ENCODE assay signal across 28 mouse cellular contexts in the genomic region with DNA sequence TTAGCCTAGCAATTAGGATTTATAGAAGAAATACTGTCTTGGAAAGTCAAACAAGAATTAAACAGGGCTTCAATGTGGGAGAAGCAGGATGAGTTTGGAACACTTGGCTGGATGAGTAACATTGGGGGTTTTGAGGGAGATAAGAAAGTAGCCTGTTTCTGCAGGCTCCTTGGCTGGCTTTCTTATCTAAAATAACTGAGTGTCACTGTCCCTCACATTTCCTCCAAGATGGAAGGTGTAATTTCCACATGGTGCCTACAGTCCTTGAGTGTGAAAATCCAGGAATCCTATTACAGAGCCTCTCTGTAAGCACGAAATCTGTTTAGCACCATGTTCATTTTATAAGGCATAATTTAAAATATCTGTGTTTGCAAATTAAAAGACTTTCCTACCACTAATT.
"Had no signal": no experiment of that assay in that cellular context is flagged by ENCODE, and none has a peak within 500 bp of the region (broad histone marks: within the 10 kb centered on the region; RNA-seq: fewer than 3 reads in every experiment).

No protein-coding gene starts in this region.

- H3K9ac ChIP-seq: embryonic facial prominence, embryonic 12.5 days; embryonic facial prominence, embryonic 13.5 days; embryonic facial prominence, embryonic 15.5 days; forebrain, embryonic 12.5 days; forebrain, embryonic 13.5 days; forebrain, embryonic 15.5 days; forebrain, postnatal 0 days had no signal

- DNase-seq: cerebellum, adult 8-10 months; cerebellum, adult 9-10 months; cerebellum, adult 9-11 months; cerebellum, postnatal 10 days; cerebellum, postnatal 14 days; cerebellum, postnatal 25 days; cerebellum, postnatal 36 days; embryo, embryonic 11 days; forebrain, postnatal 0 days; gastrocnemius, adult 2 months; gastrocnemius, postnatal 10 days; gastrocnemius, postnatal 14 days; gastrocnemius, postnatal 25 days; gastrocnemius, postnatal 36 days; heart, adult 11 months; heart, adult 18-20 months; heart, adult 2 months had no signal

- H3K36me3 ChIP-seq: embryonic facial prominence, embryonic 10.5 days; embryonic facial prominence, embryonic 12.5 days; embryonic facial prominence, embryonic 13.5 days; embryonic facial prominence, embryonic 15.5 days; forebrain, embryonic 10.5 days; forebrain, embryonic 12.5 days; forebrain, embryonic 15.5 days had no signal

- H3K27ac ChIP-seq: embryonic facial prominence, embryonic 10.5 days; embryonic facial prominence, embryonic 12.5 days; embryonic facial prominence, embryonic 13.5 days; embryonic facial prominence, embryonic 15.5 days; forebrain, embryonic 10.5 days; forebrain, embryonic 12.5 days; forebrain, embryonic 13.5 days; forebrain, embryonic 15.5 days; gastrocnemius, adult 2 months; heart, adult 2 months had no signal

- H3K27me3 ChIP-seq: embryonic facial prominence, embryonic 12.5 days; embryonic facial prominence, embryonic 13.5 days; embryonic facial prominence, embryonic 15.5 days; forebrain, embryonic 12.5 days; forebrain, embryonic 13.5 days; forebrain, embryonic 15.5 days had no signal

- H3K9me3 ChIP-seq: embryonic facial prominence, embryonic 10.5 days; embryonic facial prominence, embryonic 12.5 days; embryonic facial prominence, embryonic 13.5 days; embryonic facial prominence, embryonic 15.5 days; forebrain, embryonic 10.5 days; forebrain, embryonic 12.5 days; forebrain, embryonic 13.5 days; forebrain, embryonic 15.5 days had no signal

- ATAC-seq: forebrain, embryonic 13.5 days; forebrain, embryonic 14.5 days; forebrain, embryonic 15.5 days; forebrain, embryonic 16.5 days; forebrain, postnatal 0 days had no signal

- H3K4me2 ChIP-seq: embryonic facial prominence, embryonic 12.5 days; embryonic facial prominence, embryonic 13.5 days; embryonic facial prominence, embryonic 15.5 days; forebrain, embryonic 12.5 days; forebrain, embryonic 13.5 days; forebrain, embryonic 15.5 days had no signal

- H3K4me3 ChIP-seq: embryonic facial prominence, embryonic 10.5 days; embryonic facial prominence, embryonic 12.5 days; embryonic facial prominence, embryonic 13.5 days; embryonic facial prominence, embryonic 15.5 days; erythroblast, embryonic 14.5 days; forebrain, embryonic 10.5 days; forebrain, embryonic 12.5 days; forebrain, embryonic 13.5 days; forebrain, embryonic 15.5 days; gastrocnemius, adult 2 months; heart, adult 2 months had no signal

- H3K4me1 ChIP-seq: embryonic facial prominence, embryonic 13.5 days; embryonic facial prominence, embryonic 15.5 days; forebrain, embryonic 10.5 days; forebrain, embryonic 12.5 days; forebrain, embryonic 13.5 days; forebrain, embryonic 15.5 days had no signal
